Mouse (Mus musculus) kidney, adult 9 months (tissue): ENCODE data around the gene Nab2.

ENCODE experiments used
- DNase-seq: peaks from one replicate; pipeline ENCODE4 v3.0.0; 2022

The Nab2 gene

DNA sequence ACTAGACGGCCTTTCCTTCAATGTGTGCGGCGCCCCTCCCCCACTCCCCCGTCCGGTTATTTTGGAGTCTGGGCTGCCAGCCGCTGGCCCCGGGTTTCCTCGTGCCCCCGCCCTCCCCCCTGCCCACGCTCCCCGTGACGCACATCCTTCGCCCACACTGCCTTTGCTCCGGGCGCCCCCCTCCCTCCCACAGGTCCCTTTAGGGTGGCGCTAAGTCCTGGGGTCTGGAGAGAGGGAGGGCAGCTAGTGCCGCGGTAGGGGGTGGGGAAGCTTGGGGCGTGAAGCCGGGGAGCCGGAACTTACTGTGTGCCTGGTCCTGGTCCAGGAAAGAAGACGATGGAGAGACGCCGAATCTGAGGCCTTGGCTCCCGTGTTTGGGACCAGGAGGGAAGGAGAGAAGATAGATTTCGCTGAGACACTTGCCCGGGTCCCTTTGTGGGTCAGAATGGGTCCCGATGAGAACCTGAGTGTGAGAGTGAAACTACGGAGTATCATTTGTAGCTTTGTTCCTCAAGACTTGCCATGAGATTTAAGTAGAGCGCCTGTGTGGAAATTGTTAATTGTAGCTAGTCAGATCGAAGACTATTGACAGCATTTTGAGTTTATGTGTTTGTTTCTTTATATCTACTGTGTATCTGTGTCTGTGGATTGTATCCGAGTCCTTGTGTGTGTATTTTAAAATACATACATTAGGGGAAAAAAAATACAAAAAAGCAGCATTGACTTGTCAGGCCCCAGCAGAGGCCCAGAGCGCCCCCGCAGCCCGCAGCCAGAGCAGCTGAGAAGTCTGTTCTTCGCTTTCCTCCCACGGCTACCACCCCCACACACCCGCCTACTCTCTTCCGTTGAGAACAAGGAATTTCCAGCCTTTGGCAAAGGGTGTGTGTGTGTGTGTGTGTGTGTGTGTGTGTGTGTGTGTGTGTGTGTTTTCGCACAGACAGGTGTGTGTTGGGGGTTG lies at the start of gene Nab2:
Gene Nab2 (minus strand): TSS at position 476 of the 958 bp plus-strand sequence.
- peak; percentile 76 for DNase-seq

DNA sequence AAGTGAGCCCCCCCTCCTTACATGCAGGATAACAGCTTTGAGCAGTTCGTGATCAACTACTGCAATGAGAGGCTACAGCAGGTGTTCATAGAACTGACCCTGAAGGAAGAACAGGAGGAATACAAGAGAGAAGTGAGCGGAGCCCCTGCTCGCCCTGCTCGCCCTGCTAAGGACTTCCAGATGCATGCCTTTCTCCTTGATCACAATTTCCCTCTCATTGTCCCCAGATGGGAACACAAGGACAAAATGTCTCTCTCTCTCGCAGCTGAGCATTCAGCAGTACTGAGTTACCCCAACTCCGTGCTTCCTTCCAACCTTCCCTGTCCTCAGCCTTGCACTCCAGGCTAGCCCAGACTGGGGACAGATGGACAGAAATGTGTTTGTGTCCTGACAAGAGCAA lies 44.4 kb upstream of the Nab2 start:
- no peak for DNase-seq

DNA sequence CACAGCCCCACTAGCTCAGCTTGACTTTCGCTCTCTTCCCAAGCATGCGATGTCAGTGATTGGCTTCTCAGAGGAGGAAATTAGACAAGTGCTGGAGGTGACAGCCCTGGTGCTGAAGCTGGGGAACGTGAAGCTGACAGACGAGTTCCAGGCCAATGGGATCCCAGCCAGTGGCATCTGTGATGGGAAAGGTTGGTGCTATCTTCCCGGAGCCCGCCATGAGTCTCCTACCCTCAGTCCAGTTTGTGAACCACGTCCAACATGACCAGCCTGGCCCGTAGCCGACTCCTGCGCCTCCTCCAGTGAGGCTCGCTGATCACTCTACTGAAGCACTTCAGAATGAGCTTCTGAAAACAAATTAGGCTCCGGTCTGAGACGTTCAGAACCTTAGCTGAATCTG lies 42.0 kb upstream of the Nab2 start:
- DNase-seq, result no peak

DNA sequence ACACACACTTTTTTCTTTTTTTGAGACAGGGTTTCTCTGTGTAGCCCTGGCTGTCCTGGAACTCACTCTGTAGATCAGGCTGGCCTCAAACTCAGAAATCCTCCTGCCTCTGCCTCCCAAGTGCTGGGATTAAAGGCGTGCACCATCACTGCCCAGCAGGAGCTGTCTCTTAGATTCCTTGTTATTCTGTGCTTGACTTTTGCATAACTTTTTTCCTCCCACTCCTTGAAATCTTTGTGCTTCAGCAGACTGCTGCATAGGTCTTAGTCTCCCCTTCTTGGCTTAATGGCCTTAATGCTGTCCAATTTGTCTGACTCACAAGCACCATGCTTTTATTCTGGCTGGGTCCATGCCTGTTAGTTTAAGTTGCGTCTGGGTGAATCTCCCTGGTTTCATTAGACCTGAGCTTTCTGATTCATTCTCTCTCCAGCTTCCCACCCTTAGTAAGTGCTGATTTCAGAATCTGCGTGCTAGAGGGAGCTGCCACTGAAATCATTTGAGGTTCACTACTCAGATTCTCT lies 40.5 kb upstream of the Nab2 start:
- no peak for DNase-seq

DNA sequence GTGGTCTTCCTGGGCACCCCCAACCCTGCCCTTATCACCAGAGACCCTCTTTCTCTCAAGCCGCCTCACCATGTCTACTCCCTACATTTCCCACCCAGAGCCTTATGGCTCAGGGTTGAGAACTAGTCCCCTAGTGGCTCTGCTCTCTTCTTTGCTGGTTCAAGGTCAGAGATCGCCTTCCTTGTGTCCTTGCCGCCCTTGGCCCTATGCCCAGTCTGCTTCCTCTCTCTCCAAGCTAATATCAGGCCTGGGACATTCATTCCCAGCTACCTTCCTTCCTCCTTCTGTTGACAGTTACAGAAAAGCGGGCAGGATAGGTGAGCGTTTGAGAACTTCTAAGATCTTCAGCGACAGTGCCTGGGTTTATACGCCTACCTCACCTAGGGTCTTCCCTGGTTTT lies 39.4 kb upstream of the Nab2 start:
- peak; percentile 37 for DNase-seq

DNA sequence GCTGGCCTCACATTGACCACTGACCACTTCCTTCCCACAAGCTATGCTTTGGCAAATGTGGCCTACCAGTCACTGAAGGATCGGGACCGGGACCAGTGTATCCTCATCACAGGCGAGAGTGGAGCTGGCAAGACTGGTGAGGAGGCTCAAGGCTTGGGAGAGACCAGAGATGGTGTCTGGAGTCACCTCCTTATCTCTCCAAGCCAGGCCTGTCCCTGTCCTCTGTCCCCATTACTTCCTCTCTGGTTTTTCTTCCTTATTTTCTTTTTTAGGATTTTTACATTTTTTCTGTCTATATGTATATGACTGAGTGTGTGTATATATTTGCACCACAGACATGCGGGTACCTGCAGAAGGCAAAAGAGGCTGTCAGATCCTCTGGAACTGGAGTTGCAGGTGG lies 37.4 kb upstream of the Nab2 start:
- no peak for DNase-seq

DNA sequence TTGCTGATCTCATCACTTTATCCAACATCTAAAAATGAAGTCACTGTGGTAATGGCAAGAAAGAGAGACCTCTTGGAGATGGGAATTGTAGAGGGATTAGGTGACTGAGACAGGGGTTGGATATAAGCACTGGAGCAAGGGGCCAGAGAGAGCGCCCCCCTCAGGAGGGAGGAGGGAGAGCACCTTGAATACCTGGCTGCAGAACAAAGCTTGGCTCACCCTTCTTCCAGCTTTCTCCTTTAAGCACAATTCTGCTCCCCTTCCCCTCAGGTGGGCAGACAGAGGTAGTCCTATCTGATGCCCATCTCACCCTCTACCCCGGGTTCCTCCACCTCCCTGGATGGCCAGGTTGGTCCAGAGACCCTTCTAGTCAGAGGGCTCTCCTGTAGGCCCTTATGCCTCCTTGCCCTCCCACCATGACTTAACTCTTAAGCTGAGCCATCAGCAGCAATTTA lies 36.4 kb upstream of the Nab2 start, which contains the start of gene Myo1a:
Gene Myo1a (plus strand): TSS at position 405 of the 455 bp plus-strand sequence.
- no peak for DNase-seq

DNA sequence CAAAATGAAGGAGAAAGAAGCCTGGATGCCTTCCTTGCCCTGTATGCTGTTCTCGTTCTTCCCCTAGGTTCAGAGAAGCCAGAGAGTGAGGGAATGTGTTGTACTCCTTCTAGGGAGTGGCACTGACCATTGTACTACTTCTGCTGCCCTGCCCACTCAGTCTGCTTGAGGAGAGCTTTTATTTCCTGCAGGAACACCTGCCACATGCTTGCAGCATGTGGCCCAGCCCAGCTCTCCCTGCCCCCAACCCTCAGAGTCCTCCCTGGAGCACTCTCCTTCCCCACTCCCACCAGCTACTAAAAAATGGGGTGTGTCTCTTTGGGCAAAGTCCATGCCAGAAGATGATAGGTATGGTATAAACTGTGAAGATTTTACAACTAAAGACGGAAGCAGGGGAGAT lies 35.9 kb upstream of the Nab2 start:
- no peak for DNase-seq

DNA sequence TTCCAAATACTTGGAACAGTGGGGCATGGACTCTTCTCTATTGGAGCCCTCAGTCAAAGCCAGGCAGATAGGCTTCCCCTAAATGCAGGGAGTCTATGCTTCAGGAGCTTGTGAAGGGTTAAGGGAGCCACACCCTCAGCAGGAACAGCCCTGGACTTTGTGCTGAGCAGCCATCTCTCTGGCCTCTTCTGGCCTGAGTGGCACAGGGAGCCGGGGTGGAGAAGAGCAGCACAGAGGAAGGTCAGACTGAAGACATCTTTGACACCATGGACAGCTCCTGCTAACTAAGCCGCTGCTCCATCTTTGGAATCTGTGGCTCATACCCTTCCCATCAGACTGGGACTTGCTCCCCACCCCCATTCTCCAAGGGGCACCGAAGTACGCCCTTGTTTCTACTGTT lies 34.9 kb upstream of the Nab2 start:
- DNase-seq, result no peak

DNA sequence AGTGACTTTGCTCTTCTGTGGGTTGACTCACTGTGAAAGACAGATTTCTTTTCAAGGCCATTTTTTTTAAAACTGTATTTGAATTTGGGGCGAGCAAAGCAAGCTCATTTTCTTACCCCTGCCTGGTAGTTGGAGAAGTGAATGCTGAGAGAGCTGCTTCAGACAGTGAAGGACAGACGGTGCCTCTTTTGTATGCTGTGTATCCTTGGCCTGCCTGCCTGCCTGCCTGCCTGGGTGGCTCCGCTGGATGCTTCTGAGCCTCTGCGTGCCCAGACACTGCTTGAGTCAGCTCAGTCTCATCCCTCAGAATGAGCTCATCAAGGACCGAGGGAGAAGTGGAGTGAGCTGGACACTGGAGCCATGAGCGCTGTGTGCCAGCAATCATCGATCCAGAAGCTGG lies 30.6 kb upstream of the Nab2 start:
- DNase-seq, result no peak

DNA sequence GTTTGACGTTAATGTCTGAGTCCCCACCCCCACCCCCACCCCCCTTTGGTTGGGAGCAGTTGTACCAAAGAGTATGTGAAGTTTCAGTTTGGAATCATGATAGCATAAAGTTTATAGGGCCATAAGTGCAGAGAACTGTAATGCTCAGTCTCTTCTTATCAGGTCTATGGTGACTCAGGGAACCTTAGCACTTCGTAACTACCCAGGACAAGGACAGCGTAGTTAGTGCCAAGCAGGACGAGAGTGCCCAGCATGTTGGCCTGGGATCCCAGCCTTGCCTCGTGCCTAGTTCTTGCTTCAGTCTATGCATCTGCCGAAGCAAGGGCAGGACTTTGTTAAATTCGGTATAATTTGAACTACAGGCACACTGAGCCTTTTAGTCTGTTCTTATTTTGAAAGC lies 27.4 kb upstream of the Nab2 start:
- DNase-seq, result no peak

DNA sequence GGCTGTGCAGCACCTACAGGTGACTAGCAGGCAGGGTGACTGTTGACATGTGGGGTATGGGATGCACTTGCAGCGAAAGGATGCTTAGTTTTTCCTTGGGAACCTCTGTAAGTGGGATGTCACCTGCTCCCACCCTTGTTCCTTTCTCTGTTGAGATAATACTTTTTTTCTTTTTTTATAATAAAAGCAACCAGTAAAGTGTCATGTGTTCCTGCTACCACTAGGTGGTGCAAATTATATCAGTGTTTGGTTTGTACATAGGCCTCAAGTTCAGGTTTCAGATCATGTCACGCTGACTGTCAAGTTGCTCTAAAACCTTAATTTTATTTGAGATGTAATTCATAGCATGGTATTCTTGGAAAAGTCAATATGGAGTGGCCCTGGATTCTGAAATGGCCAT lies 26.3 kb upstream of the Nab2 start:
- peak; percentile 40 for DNase-seq

DNA sequence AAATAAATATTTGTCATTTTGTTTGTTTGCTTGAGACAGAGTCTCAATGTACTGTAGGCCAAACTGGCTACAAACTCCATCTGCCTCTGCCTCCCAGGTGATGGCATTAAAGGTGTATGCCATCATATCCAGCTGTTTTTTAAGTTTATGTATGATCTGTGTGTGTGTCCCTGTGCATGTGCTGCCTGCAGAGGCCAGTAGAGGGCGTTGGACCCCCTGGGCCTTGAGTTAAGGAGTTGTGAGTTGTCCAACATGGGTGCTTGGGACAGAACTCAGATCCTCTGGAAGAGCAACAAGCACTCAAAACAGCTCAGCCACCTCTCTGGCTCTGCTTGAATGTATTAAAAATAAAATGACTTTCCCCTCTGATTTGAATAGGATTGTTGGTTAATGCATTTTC lies 22.7 kb upstream of the Nab2 start:
- DNase-seq, result no peak

DNA sequence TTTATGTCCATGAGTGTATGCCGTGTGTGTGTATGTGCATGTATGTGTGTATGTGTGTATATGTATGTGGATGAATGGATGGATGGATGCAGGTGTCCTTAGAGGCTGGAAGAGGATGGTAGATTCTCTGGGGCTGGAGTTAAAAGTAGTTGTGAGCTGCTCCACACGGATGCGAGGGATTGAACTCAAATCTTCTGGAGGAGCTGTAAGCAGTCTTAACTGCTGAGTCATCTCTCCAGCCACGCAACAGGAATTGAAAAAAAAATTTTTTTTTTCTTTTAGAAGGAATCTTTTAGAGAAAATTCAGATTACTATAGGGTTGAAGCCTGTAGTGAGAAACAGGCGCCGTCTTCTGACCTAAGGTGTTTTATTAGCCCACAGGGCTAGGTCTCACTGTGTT lies 14.5 kb upstream of the Nab2 start:
- no peak for DNase-seq

DNA sequence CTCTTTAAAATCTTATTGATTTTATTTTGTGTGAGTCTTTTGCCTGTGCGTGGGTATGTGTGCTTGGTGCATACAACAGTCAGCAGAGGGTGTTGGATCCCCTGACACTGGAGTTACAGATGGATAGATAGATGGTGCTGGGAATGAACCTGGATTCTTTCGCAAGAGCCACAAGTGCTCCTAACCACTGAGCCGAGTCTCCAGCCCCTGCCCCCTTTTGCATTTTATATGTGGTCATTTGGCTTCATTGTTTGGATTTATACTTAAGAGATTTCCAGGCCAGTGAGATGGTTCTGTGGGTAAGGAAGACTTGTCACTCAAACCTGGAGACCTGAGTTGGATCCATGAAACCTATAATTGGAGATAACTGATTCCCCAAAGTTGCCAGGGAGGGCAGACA lies 11.5 kb upstream of the Nab2 start:
- DNase-seq, result no peak

DNA sequence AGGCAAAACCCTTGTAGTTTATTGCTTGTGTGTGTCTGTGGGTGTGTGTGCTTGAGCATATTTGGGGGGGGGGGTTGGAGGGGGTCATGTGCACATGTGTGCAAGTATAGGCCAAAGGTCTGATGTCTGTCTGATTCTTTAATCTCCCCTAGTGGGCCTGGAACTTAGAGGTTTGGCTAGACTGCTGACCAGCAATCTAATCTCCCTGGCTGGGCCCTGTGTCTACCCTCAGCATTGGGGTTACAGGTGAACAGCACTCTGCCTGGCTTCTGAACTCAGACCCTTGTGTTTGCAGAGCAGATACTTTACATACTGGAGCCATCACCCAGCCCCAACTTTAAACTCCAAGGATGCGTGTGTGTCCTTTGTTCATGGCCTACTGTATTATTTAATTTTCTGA lies 10.8 kb upstream of the Nab2 start:
- DNase-seq, result no peak

DNA sequence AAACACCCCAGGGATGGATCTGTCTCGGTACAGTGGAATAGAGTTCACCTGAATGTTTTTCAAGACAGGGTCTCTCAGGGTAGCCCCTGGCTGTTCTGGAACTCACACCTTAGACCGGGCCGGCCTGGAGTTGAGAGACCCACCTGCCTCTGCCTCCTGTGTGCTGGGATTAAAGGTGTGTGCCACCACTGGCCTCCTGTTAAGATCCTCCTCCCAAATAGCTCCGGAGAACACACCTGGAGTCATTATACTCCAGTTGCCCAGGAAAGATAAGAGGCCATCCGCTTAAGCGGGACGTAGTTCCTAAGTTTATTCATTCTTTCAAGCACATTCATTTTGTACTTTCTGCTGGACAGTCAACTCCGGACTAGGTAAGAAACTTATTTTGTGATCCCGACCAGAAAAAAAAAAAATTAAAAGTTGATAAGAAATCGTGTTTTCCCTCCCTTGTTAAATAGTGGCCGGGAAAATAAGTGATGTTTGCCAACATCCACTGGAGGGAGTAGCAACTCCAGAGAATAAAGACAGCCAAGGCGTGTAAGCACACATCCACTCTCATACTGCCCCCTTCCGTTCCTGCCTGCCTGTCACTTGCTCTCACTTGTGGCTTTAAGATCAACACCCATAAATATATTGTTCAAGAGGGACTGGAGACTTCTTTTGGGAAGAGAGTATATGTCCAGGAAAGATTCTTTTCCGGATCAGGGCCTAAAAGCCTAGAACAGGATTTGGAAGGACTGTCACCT lies 9.4 kb upstream of the Nab2 start:
- peak; percentile 83 for DNase-seq

DNA sequence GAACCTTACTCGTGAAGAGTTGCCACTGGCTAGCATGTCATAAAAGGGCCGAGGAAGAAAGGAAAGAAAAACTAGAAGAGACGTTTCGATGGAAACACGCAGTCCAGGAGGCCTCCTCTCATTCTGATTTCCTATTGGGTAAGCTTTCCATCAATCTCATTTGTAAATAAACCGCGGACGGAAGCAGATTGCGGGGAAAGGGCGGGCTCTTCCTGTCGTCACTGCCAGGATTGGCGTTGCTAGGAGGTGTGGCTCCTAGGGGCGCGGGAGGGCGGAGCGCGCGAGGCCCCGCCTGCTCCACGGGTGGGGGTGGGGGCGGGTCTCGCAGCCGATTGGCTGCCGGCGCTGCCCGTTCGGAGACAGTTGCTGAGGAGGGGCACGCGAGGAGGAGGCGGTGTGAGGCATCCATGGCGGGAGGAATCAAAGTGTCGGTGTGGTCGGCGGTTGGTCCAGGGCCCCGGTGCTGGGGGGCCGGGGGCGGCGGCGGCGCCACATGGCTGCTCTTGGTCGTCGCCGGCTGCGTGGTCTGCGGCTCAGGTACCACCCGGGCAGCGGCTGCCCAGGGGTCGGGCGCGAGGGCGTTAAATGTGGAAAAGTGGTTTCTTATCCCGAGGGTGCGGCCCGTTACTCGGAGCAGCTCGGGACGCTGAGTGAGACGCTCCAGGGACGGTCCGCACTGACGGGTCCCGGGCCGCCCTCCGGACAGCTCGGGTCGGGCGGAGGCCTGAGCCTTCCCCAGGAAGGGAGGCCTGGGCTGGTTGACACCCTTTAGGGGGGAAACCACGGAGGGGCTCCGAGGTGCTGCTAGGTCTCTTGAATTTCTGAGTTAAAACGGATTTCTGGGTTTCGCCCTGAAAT lies 8.6 kb upstream of the Nab2 start:
- DNase-seq, result peak; percentile 97

DNA sequence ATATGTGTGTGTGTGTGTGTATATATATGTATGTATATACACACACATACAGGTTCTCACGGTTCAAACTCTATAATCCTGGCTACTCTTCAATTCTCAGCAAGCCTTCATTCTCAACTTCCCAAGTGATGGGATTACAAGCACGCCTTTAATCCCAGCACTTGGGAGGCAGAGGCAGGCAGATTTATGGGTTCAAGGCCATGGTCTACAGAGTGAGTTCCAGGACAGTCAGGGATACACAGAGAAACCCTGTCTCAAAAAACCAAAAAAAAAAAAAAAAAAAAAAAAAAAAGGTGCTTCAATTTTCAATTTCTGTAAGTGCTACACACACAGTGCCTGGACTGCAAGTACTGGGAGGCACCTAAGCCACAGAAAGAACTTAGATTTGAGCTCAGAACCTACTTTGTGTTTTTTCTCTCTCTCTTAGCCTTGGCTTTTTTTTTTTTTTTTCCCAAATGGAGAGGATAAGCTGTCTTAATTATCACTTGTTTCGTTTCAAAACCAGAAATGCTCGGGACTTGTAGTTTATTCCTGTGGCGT lies 7.6 kb upstream of the Nab2 start:
- no peak for DNase-seq

DNA sequence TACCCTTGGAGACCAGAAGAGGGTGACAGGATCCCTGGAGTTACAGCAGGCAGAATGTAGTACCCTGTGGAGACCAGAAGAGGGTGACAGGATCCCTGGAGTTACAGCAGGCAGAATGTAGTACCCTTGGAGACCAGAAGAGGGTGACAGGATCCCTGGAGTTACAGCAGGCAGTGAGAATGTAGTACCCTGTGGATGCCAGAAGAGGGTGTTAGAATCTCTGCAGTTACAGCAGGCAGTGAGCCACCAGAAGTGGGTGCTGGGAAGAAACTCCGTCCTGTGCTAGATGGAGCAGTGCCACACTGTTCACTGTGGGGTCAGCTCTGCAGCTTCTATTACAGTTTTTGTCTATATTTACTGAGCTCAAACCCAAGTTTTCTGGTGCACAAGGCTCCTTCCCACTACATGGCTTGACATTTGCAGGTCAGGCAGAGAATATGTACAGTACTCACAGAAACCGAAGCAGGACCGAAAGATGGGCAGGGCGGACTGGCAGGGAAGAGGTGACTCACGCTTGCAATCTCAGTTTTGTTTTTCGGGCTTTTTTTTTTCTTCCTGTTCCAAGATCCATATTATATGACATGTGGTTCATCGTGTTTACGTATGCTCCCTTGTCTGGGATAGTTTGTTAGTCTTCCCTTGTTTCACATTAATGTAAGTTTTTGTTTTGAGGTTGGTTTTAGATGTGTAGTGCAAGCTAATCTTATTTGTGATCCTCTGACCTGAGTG lies 6.6 kb upstream of the Nab2 start:
- DNase-seq, result peak; percentile 99

DNA sequence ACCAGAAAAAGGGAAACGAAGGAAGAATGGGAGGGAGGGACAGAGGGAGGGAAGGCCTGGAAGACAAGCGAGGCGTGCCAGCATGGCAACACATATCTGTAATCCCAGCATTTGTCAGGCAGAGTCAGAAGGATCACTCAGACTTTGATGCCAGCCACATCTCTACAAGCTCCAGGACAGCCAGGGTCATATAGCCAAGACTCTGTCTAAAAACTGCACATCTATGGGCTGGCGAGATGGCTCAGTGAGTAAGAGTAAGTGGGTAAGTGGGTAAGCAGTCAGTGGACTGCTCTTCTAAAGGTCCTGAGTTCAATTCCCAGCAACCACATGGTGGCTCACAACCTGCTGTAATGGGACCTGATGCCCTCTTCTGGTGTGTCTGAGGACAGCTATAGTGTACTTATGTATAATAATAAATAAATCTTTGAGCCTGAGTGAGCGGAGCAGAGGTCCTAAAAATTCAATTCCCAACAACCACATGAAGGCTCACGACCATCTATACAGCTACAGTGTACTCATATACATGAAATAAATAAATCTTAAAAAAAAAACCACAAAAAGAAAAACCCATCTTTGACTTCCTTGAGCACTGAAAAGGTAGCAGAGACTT lies 5.8 kb upstream of the Nab2 start:
- DNase-seq, result peak; percentile 25
